Mouse (Mus musculus): Measurements from ENCODE around the gene Hsph1.

DNA sequence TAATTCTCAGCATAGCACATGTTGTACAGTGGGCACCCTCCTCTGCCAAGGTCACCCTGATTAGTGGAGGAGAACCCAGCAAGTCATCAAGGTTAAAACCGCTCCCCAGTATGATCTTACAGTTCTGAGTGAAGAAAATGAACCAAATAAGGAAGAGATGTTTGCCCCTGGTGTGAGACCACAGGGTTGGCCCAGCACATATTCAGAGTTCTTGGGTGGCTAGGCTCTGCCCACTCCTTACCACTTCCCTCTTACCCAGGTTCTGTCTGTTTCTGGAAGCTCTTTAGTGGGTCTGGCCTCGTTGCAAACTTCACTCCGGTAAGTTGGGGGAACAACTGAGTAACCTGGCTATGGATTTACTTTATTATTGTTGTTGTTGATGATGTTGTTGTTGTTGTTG, 42.0 kb downstream of the Hsph1 start:
- no peak for TF ChIP-seq POLR2A (IDR thresholded peaks at IDR 0.05; ENCODE audit: insufficient read length, low read depth)
- TF ChIP-seq MYOD1 (IDR thresholded peaks at IDR 0.05; ENCODE audit: control insufficient read depth in 1 of 3, insufficient read length in 2 of 3, low read depth in 2 of 3): no peak
